Mouse (Mus musculus): Measurements from ENCODE around the gene Ap1s3.

GRCm38 (mm10) chr1:79678117-79678684 lies 6.4 kb upstream of the Ap1s3 start:
- TF ChIP-seq POLR2A (IDR thresholded peaks at IDR 0.05; ENCODE audit: insufficient read depth, low read depth, low read length) (no peak), CTCF (IDR thresholded peaks at IDR 0.05; ENCODE audit: insufficient read depth, low read depth, low read length) (no peak)
